Mouse (Mus musculus): Measurements from ENCODE around the gene Syn2. TPM values are rescaled to one million over a fixed set of nuclear protein-coding genes. Genes with fewer than 3 reads are reported as not detected.

The Syn2 gene
- polyA plus RNA-seq, 1 experiment from 2014 or later: 0.30 TPM

DNA sequence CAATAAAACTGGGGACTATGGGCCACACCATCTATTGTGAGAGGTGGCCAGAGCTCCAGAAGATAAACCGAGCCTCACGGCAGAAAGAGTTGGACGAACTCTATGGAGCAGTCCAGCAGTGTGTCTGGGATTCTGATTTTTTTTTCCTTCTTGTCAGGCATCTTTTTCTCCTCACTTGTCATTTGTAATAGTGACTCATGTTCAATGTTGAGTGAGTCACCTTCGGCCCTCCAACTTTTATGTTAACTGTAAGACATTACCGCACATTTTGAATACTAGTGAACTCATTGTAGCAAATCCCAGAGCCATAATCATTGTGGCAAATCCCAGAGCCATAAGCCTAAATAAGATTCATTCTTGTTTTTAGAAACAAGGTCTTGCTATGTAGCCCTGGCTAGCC is 188.3 kb downstream of the Syn2 start:
- ATAC-seq (replicated peaks; ENCODE audit: low FRiP score) (no peak), DNase-seq (ENCODE audit: low spot score) (no peak)
- Histone ChIP-seq H3K27ac (ENCODE audit: low read depth, low read length) (no peak overlapping the region), H3K4me2 (no peak overlapping the region), H3K4me3 (ENCODE audit: low read depth, low read length) (no peak overlapping the region), H3K9ac (ENCODE audit: low read depth, low read length) (no peak overlapping the region), H3K9me3 (ENCODE audit: control insufficient read depth, low read length) (no peaks in the 10 kb centered on the region), H3K36me3 (ENCODE audit: control insufficient read depth, insufficient read depth, low read length) (no peaks in the 10 kb centered on the region; the same call in 1 of the 2 replicates), H3K4me1 (replicated peaks; ENCODE audit: control insufficient read depth, insufficient read depth, low read length) (no peaks in the 10 kb centered on the region), H3K27me3 (replicated peaks; ENCODE audit: control insufficient read depth, insufficient read depth, low read length) (no peaks in the 10 kb centered on the region)
- 87% methylated on average over 5 of the region's 5 CpGs for WGBS

DNA sequence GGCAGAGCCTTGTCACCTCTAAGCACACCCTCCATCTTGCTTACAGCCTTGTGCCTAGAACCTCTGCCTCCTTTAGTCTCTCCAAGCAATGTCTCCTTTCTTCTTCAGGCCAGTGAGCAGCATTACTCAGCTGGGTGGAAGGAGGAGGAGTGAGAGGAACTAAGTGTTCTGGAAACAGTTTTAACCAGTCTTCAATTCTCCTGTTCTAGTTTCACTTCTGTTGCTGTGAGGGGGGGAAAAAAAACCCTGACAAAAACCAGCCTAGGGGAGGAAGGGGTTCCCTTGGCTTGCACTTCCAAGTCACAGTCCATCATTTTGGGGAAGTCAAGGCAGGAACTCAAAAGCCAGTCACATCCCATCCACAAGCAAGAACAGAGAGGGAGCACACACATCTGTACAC is 196.3 kb downstream of the Syn2 start:
- Histone ChIP-seq H3K27ac (ENCODE audit: low read depth, low read length) (no peak overlapping the region), H3K4me1 (replicated peaks; ENCODE audit: control insufficient read depth, insufficient read depth, low read length) (no peaks in the 10 kb centered on the region), H3K4me2 (no peak overlapping the region), H3K27me3 (replicated peaks; ENCODE audit: control insufficient read depth, insufficient read depth, low read length) (no peaks in the 10 kb centered on the region), H3K4me3 (ENCODE audit: low read depth, low read length) (no peak overlapping the region), H3K9me3 (ENCODE audit: control insufficient read depth, low read length) (no peaks in the 10 kb centered on the region), H3K36me3 (ENCODE audit: control insufficient read depth, insufficient read depth, low read length) (no peaks in the 10 kb centered on the region; the same call in 1 of the 2 replicates), H3K9ac (ENCODE audit: low read depth, low read length) (no peak overlapping the region)
- ATAC-seq (replicated peaks; ENCODE audit: low FRiP score): no peak
- no peak for DNase-seq (ENCODE audit: low spot score)

Small RNA genes lying within 50 kb of the gene (microRNA-seq; reads per million reads assigned to microRNA genes)
- not detected for gene Gm24767 (ENCODE audit: borderline number of aligned reads)

Other genes with a start within 250 kb of the Syn2 start
- 34.3 and 37.8 TPM in 2 replicates for gene Vgll4, start 164.9 kb upstream of the Syn2 start, polyA plus RNA-seq (2014; fragmentation: Nextera tagmentation; extraction: Ambion mirVana)
- gene Tamm41, start 97.0 kb upstream of the Syn2 start, polyA plus RNA-seq (2014; fragmentation: Nextera tagmentation; extraction: Ambion mirVana): 70.3 and 73.4 TPM in 2 replicates
- not detected in 2 replicates for gene Gm17482, start 92.4 kb downstream of the Syn2 start, polyA plus RNA-seq (2014; fragmentation: Nextera tagmentation; extraction: Ambion mirVana)
- gene Timp4, start 117.3 kb downstream of the Syn2 start, polyA plus RNA-seq (2014; fragmentation: Nextera tagmentation; extraction: Ambion mirVana): 0.04 TPM in 1 of 2 replicates, not detected in the other
- gene Pparg, start 226.0 kb downstream of the Syn2 start, polyA plus RNA-seq (2014; fragmentation: Nextera tagmentation; extraction: Ambion mirVana): 1.1 and 1.2 TPM in 2 replicates